Mouse (Mus musculus): Measurements from ENCODE around the gene Slc16a12.

Gene Slc16a12

GRCm38 (mm10) chr19:34726254-34726962, 20.7 kb downstream of the Slc16a12 start:
- DNase-seq (ENCODE audit: low spot score): no peak

GRCm38 (mm10) chr19:34725418-34725817, 21.7 kb downstream of the Slc16a12 start:
- DNase-seq (ENCODE audit: low spot score): no peak

- no peak for DNase-seq (ENCODE audit: low spot score)
Measured at GRCm38 (mm10) chr19:34724598-34724997, 22.5 kb downstream of the Slc16a12 start.

GRCm38 (mm10) chr19:34722541-34722940, 24.5 kb downstream of the Slc16a12 start:
- DNase-seq (ENCODE audit: low spot score): no peak

- DNase-seq (ENCODE audit: low spot score): no peak
Measured at GRCm38 (mm10) chr19:34720130-34720529, 27.0 kb downstream of the Slc16a12 start.

- DNase-seq (ENCODE audit: low spot score): no peak
Measured at GRCm38 (mm10) chr19:34718963-34719362, 28.1 kb downstream of the Slc16a12 start.

GRCm38 (mm10) chr19:34718478-34718877, 28.6 kb downstream of the Slc16a12 start:
- no peak for DNase-seq (ENCODE audit: low spot score)

GRCm38 (mm10) chr19:34715895-34716294, 31.2 kb downstream of the Slc16a12 start:
- DNase-seq (ENCODE audit: low spot score): no peak

- DNase-seq (ENCODE audit: low spot score): no peak
Measured at GRCm38 (mm10) chr19:34714250-34714666, 32.8 kb downstream of the Slc16a12 start.

GRCm38 (mm10) chr19:34712050-34712449, 35.0 kb downstream of the Slc16a12 start:
- no peak for DNase-seq (ENCODE audit: low spot score)

GRCm38 (mm10) chr19:34708221-34708620, 38.9 kb downstream of the Slc16a12 start:
- DNase-seq (ENCODE audit: low spot score): no peak

GRCm38 (mm10) chr19:34707571-34707970, 39.5 kb downstream of the Slc16a12 start:
- no peak for DNase-seq (ENCODE audit: low spot score)

- DNase-seq (ENCODE audit: low spot score): no peak
Measured at GRCm38 (mm10) chr19:34706261-34706660, 40.8 kb downstream of the Slc16a12 start.

GRCm38 (mm10) chr19:34705141-34705540, 41.9 kb downstream of the Slc16a12 start:
- no peak for DNase-seq (ENCODE audit: low spot score)

GRCm38 (mm10) chr19:34699300-34699699, 47.8 kb downstream of the Slc16a12 start:
- DNase-seq (ENCODE audit: low spot score): no peak

- no peak for DNase-seq (ENCODE audit: low spot score)
Measured at GRCm38 (mm10) chr19:34698852-34699251, 48.2 kb downstream of the Slc16a12 start.

GRCm38 (mm10) chr19:34698432-34698831, 48.7 kb downstream of the Slc16a12 start:
- no peak for DNase-seq (ENCODE audit: low spot score)

GRCm38 (mm10) chr19:34697461-34697860, 49.6 kb downstream of the Slc16a12 start:
- no peak for DNase-seq (ENCODE audit: low spot score)

- no peak for DNase-seq (ENCODE audit: low spot score)
Measured at GRCm38 (mm10) chr19:34696352-34696986, 50.6 kb downstream of the Slc16a12 start.

- no peak for DNase-seq (ENCODE audit: low spot score)
Measured at GRCm38 (mm10) chr19:34691402-34691801, 55.7 kb downstream of the Slc16a12 start.

- no peak for DNase-seq (ENCODE audit: low spot score)
Measured at GRCm38 (mm10) chr19:34685530-34685929, 61.6 kb downstream of the Slc16a12 start.

- DNase-seq (ENCODE audit: low spot score): no peak
Measured at GRCm38 (mm10) chr19:34684857-34685256, 62.2 kb downstream of the Slc16a12 start.

- DNase-seq (ENCODE audit: low spot score): no peak
Measured at GRCm38 (mm10) chr19:34678428-34678827, 68.7 kb downstream of the Slc16a12 start.

- no peak for DNase-seq (ENCODE audit: low spot score)
Measured at GRCm38 (mm10) chr19:34673476-34673875, 73.6 kb downstream of the Slc16a12 start.
